Mouse (Mus musculus) myocyte (in vitro differentiated cells): ENCODE measurements around the gene Klhl6. TPM values are rescaled to one million over a fixed set of nuclear protein-coding genes. Genes with fewer than 3 reads are reported as not detected.

Experiments
- H3K27me3 ChIP-seq: one replicate; pipeline ENCODE4 v1.6.1; 2011; ENCODE audit not compliant: control insufficient read depth, insufficient read depth, insufficient read length
- H3K36me3 ChIP-seq: one replicate; pipeline ENCODE4 v1.6.1; 2011; ENCODE audit not compliant: control insufficient read depth, insufficient read depth
- H3K4me2 ChIP-seq: one replicate; pipeline ENCODE4 v1.6.1; 2011; ENCODE audit warnings: low read depth, control low read depth
- H3K4me3 ChIP-seq: one replicate; pipeline ENCODE4 v1.5.1; 2011; ENCODE audit warnings: mild to moderate bottlenecking, control low read depth, moderate library complexity
- H3K79me2 ChIP-seq: one replicate; pipeline ENCODE4 v1.6.1; 2011; ENCODE audit not compliant: control insufficient read depth, insufficient read depth
- H3ac ChIP-seq: one replicate; pipeline ENCODE4 v1.6.1; 2011; ENCODE audit not compliant: control insufficient read depth, insufficient read length
- CEBPB ChIP-seq: IDR thresholded peaks from 2 replicates; pipeline ENCODE4 v1.6.1; 2011; ENCODE audit warnings: mild to moderate bottlenecking, moderate library complexity; ENCODE audit not compliant: poor library complexity, insufficient read depth, severe bottlenecking
- E2F4 ChIP-seq: IDR thresholded peaks from one replicate; pipeline ENCODE4 v1.6.1; 2011; ENCODE audit warnings: mild to moderate bottlenecking, control low read depth, moderate library complexity; ENCODE audit not compliant: insufficient read depth
- MAX ChIP-seq: IDR thresholded peaks from one replicate; pipeline ENCODE4 v1.6.1; 2011; ENCODE audit warnings: low read depth, mild to moderate bottlenecking, control low read depth
- MYOD1 ChIP-seq, 3 experiments: IDR thresholded peaks; one replicate each; pipeline ENCODE4 v1.6.1; 2011; ENCODE audit warnings: control low read depth in 2 of 3, low read depth in 2 of 3, mild to moderate bottlenecking in 2 of 3, moderate library complexity in 1 of 3; ENCODE audit not compliant: insufficient read length in 2 of 3, control insufficient read depth in 1 of 3
- MYOG ChIP-seq, 3 experiments: IDR thresholded peaks; one replicate each; pipeline ENCODE4 v1.6.1; 2011; ENCODE audit warnings: control low read depth in 2 of 3, low read depth in 2 of 3, mild to moderate bottlenecking in 2 of 3; ENCODE audit not compliant: insufficient read length in 2 of 3, control insufficient read depth in 1 of 3, insufficient read depth in 1 of 3
- POLR2A ChIP-seq: IDR thresholded peaks from one replicate; pipeline ENCODE4 v1.6.1; 2011; ENCODE audit warnings: low read depth, mild to moderate bottlenecking, control low read depth, moderate library complexity; ENCODE audit not compliant: insufficient read length
- POLR2AphosphoS2 ChIP-seq: IDR thresholded peaks from one replicate; pipeline ENCODE4 v1.6.1; 2011; ENCODE audit warnings: low read depth, control low read depth; ENCODE audit not compliant: insufficient read length
- REST ChIP-seq: IDR thresholded peaks from one replicate; pipeline ENCODE4 v1.6.1; 2011; ENCODE audit warnings: mild to moderate bottlenecking, control low read depth, moderate library complexity; ENCODE audit not compliant: insufficient read depth, insufficient read length
- SRF ChIP-seq: IDR thresholded peaks from one replicate; pipeline ENCODE4 v1.6.1; 2011; ENCODE audit warnings: low read depth; ENCODE audit not compliant: control insufficient read depth, insufficient read length
- TCF12 ChIP-seq: IDR thresholded peaks from one replicate; pipeline ENCODE4 v1.6.1; 2011; ENCODE audit warnings: mild to moderate bottlenecking, control low read depth; ENCODE audit not compliant: poor library complexity, insufficient read depth, severe bottlenecking
- TCF3 ChIP-seq: IDR thresholded peaks from one replicate; pipeline ENCODE4 v1.6.1; 2011; ENCODE audit warnings: low read depth, control low read depth; ENCODE audit not compliant: insufficient read length
- USF1 ChIP-seq: IDR thresholded peaks from one replicate; pipeline ENCODE4 v1.6.1; 2011; ENCODE audit warnings: low read depth, mild to moderate bottlenecking, control low read depth, moderate library complexity
- polyA plus RNA-seq: library from polyadenylated mRNA; unstranded; fragments of >200 nt; fragmentation: generic; extraction: Trizol; gene quantifications from one replicate; pipeline ENCODE4 v1.2.1, GENCODE M21; 2012; ENCODE audit warnings: missing spikeins

The Klhl6 gene
- polyA plus RNA-seq, 1 experiment = 0.04 TPM

GRCm38 (mm10) chr16:19918286-19918685 lies 64.6 kb downstream of the Klhl6 start:
- TF ChIP-seq POLR2A (no peak), POLR2AphosphoS2 (no peak), SRF (no peak), USF1 (no peak), E2F4 (no peak), MYOG (IDR thresholded peaks at IDR 0.05; ENCODE audit: control insufficient read depth in 1 of 3, insufficient read depth in 1 of 3, insufficient read length in 2 of 3, low read depth in 2 of 3) (no peak), TCF12 (no peak), MAX (no peak), REST (no peak), MYOD1 (IDR thresholded peaks at IDR 0.05; ENCODE audit: control insufficient read depth in 1 of 3, insufficient read length in 2 of 3, low read depth in 2 of 3) (no peak), CEBPB (no peak)

GRCm38 (mm10) chr16:19912582-19912981 lies 70.3 kb downstream of the Klhl6 start:
- TF ChIP-seq CEBPB (no peak), MYOG (IDR thresholded peaks at IDR 0.05; ENCODE audit: control insufficient read depth in 1 of 3, insufficient read depth in 1 of 3, insufficient read length in 2 of 3, low read depth in 2 of 3) (no peak), USF1 (no peak), SRF (no peak), TCF3 (no peak), REST (no peak)
- H3ac ChIP-seq = no peak overlapping the region
- no peak overlapping the region for H3K4me3 ChIP-seq
- no peak overlapping the region for H3K4me2 ChIP-seq
- H3K36me3 ChIP-seq = no peaks in the 10 kb centered on the region
- no peaks in the 10 kb centered on the region for H3K27me3 ChIP-seq
- no peaks in the 10 kb centered on the region for H3K79me2 ChIP-seq

More at GRCm38 (mm10) chr16:19918286-19918685, 64.6 kb downstream of the Klhl6 start:
- H3ac ChIP-seq = no peak overlapping the region
- no peaks in the 10 kb centered on the region for H3K27me3 ChIP-seq
- H3K4me3 ChIP-seq = no peak overlapping the region
- no peak overlapping the region for H3K4me2 ChIP-seq
- no peaks in the 10 kb centered on the region for H3K79me2 ChIP-seq
- no peaks in the 10 kb centered on the region for H3K36me3 ChIP-seq

GRCm38 (mm10) chr16:19908291-19908690 lies 74.5 kb downstream of the Klhl6 start:
- Histone ChIP-seq H3K79me2 (no peaks in the 10 kb centered on the region), H3K4me2 (no peak overlapping the region), H3K4me3 (no peak overlapping the region), H3ac (no peak overlapping the region), H3K36me3 (no peaks in the 10 kb centered on the region), H3K27me3 (no peaks in the 10 kb centered on the region)
- TF ChIP-seq SRF (no peak), MYOD1 (IDR thresholded peaks at IDR 0.05; ENCODE audit: control insufficient read depth in 1 of 3, insufficient read length in 2 of 3, low read depth in 2 of 3) (no peak), TCF3 (no peak), MAX (no peak), POLR2A (no peak), MYOG (IDR thresholded peaks at IDR 0.05; ENCODE audit: control insufficient read depth in 1 of 3, insufficient read depth in 1 of 3, insufficient read length in 2 of 3, low read depth in 2 of 3) (no peak), USF1 (no peak), POLR2AphosphoS2 (no peak), E2F4 (no peak), REST (no peak), TCF12 (no peak), CEBPB (no peak)

- Histone ChIP-seq H3K27me3 (no peaks in the 10 kb centered on the region), H3ac (no peak overlapping the region), H3K79me2 (no peaks in the 10 kb centered on the region), H3K36me3 (no peaks in the 10 kb centered on the region), H3K4me2 (no peak overlapping the region), H3K4me3 (no peak overlapping the region)
- TF ChIP-seq TCF3 = no peak
- no peak for TF ChIP-seq USF1
- no peak for TF ChIP-seq MAX
- TF ChIP-seq CEBPB = no peak
- no peak for TF ChIP-seq TCF12
- TF ChIP-seq MYOG (IDR thresholded peaks at IDR 0.05; ENCODE audit: control insufficient read depth in 1 of 3, insufficient read depth in 1 of 3, insufficient read length in 2 of 3, low read depth in 2 of 3) = no peak
- no peak for TF ChIP-seq POLR2AphosphoS2
- TF ChIP-seq MYOD1 (IDR thresholded peaks at IDR 0.05; ENCODE audit: control insufficient read depth in 1 of 3, insufficient read length in 2 of 3, low read depth in 2 of 3) = no peak
- no peak for TF ChIP-seq SRF
- no peak for TF ChIP-seq REST
- no peak for TF ChIP-seq E2F4
Observed at GRCm38 (mm10) chr16:19907103-19907502, 75.7 kb downstream of the Klhl6 start.

GRCm38 (mm10) chr16:19904734-19905479 lies 77.9 kb downstream of the Klhl6 start:
- H3K4me3 ChIP-seq = no peak overlapping the region
- no peaks in the 10 kb centered on the region for H3K27me3 ChIP-seq
- TF ChIP-seq TCF3 = no peak
- no peak for TF ChIP-seq POLR2AphosphoS2
- TF ChIP-seq MYOD1 (IDR thresholded peaks at IDR 0.05; ENCODE audit: control insufficient read depth in 1 of 3, insufficient read length in 2 of 3, low read depth in 2 of 3) = no peak
- no peak for TF ChIP-seq MAX
- no peak for TF ChIP-seq TCF12
- TF ChIP-seq CEBPB = no peak
- no peak for TF ChIP-seq POLR2A
- TF ChIP-seq E2F4 = no peak
- TF ChIP-seq SRF = no peak
- TF ChIP-seq MYOG (IDR thresholded peaks at IDR 0.05; ENCODE audit: control insufficient read depth in 1 of 3, insufficient read depth in 1 of 3, insufficient read length in 2 of 3, low read depth in 2 of 3) = no peak
- H3K36me3 ChIP-seq = no peaks in the 10 kb centered on the region
- H3ac ChIP-seq = no peak overlapping the region
- H3K4me2 ChIP-seq = no peak overlapping the region
- H3K79me2 ChIP-seq = no peaks in the 10 kb centered on the region
